Mouse (Mus musculus): Measurements from ENCODE around the gene Gnas. TPM values are rescaled to one million over a fixed set of nuclear protein-coding genes. Genes with fewer than 3 reads are reported as not detected.
A peak's percentile ranks its signal among the peaks of the same experiment; 100 is the strongest.

Gnas gene
- polyA plus RNA-seq, 1 experiment from 2014 or later: 1,252 TPM

GRCm38 (mm10) chr2:174326481-174326880, 42.4 kb downstream of the Gnas start:
- 60% methylated on average over 8 of the region's 8 CpGs for WGBS
- H3K27ac ChIP-seq (ENCODE audit: low read length): no peak overlapping the region
- ATAC-seq: no peak

GRCm38 (mm10) chr2:174327295-174327981, 43.3 kb downstream of the Gnas start:
- Histone ChIP-seq H3K9ac (replicated peaks; ENCODE audit: low read depth) (peak overlapping the region; percentile 99), H3K4me1 (ENCODE audit: insufficient read depth, low read depth, low read length) (peaks cover 5% of the 10 kb centered on the region; the same call in 1 of the 2 replicates), H3K9me3 (ENCODE audit: low read length) (peaks cover 3% of the 10 kb centered on the region; the same call in 1 of the 2 replicates), H3K27me3 (replicated peaks; ENCODE audit: insufficient read depth, low read length) (no peaks in the 10 kb centered on the region), H3K4me2 (replicated peaks; ENCODE audit: low read depth, low read length) (peak overlapping the region; percentile 69), H3K36me3 (ENCODE audit: insufficient read depth, low read length) (no peaks in the 10 kb centered on the region), H3K27ac (ENCODE audit: low read length) (peak overlapping the region; percentile 98), H3K4me3 (ENCODE audit: low read depth, low read length) (peak overlapping the region; percentile 100)
- peak; percentile 88 for DNase-seq (ENCODE audit: low spot score)
- TF ChIP-seq CTCF (IDR thresholded peaks at IDR 0.05) (no peak), EP300 (IDR thresholded peaks at IDR 0.05) (0 out of 2 replicates have a peak, but pooled peaks have one; percentile 39)
- 49% methylated on average over 64 of the region's 64 CpGs for WGBS
- peak; percentile 58 for ATAC-seq

More at GRCm38 (mm10) chr2:174326481-174326880, 42.4 kb downstream of the Gnas start:
- Histone ChIP-seq H3K4me3 (ENCODE audit: low read depth, low read length) (peak overlapping the region; percentile 100; the same call in 1 of the 2 replicates), H3K9ac (replicated peaks; ENCODE audit: low read depth) (no peak overlapping the region), H3K4me1 (ENCODE audit: insufficient read depth, low read depth, low read length) (peaks cover 3% of the 10 kb centered on the region; the same call in 1 of the 2 replicates), H3K4me2 (replicated peaks; ENCODE audit: low read depth, low read length) (peak overlapping the region; percentile 69), H3K27me3 (replicated peaks; ENCODE audit: insufficient read depth, low read length) (no peaks in the 10 kb centered on the region), H3K36me3 (ENCODE audit: insufficient read depth, low read length) (no peaks in the 10 kb centered on the region), H3K9me3 (ENCODE audit: low read length) (peaks cover 3% of the 10 kb centered on the region; the same call in 1 of the 2 replicates)
- DNase-seq (ENCODE audit: low spot score): no peak
- no peak for TF ChIP-seq CTCF (IDR thresholded peaks at IDR 0.05)
- TF ChIP-seq EP300 (IDR thresholded peaks at IDR 0.05): no peak

GRCm38 (mm10) chr2:174328358-174328905, 44.3 kb downstream of the Gnas start:
- no peak for TF ChIP-seq EP300 (IDR thresholded peaks at IDR 0.05)
- no peak for TF ChIP-seq CTCF (IDR thresholded peaks at IDR 0.05)

GRCm38 (mm10) chr2:174328926-174329662, 45.0 kb downstream of the Gnas start:
- WGBS: 34% methylated on average over 41 of the region's 58 CpGs
- no peak for DNase-seq (ENCODE audit: low spot score)
- no peak for TF ChIP-seq EP300 (IDR thresholded peaks at IDR 0.05)
- TF ChIP-seq CTCF (IDR thresholded peaks at IDR 0.05): peak; percentile 5; the same call in 1 of the 2 replicates
- Histone ChIP-seq H3K4me1 (ENCODE audit: insufficient read depth, low read depth, low read length) (peaks cover 16% of the 10 kb centered on the region; the same call in 1 of the 2 replicates), H3K9me3 (ENCODE audit: low read length) (peaks cover 3% of the 10 kb centered on the region; the same call in 1 of the 2 replicates), H3K4me3 (ENCODE audit: low read depth, low read length) (peak overlapping the region; percentile 100), H3K4me2 (replicated peaks; ENCODE audit: low read depth, low read length) (peak overlapping the region; percentile 69), H3K9ac (replicated peaks; ENCODE audit: low read depth) (peak overlapping the region; percentile 99), H3K27ac (ENCODE audit: low read length) (peak overlapping the region; percentile 98), H3K27me3 (replicated peaks; ENCODE audit: insufficient read depth, low read length) (no peaks in the 10 kb centered on the region), H3K36me3 (ENCODE audit: insufficient read depth, low read length) (no peaks in the 10 kb centered on the region)
- no peak for ATAC-seq

More at GRCm38 (mm10) chr2:174328358-174328905, 44.3 kb downstream of the Gnas start:
- Histone ChIP-seq H3K27ac (ENCODE audit: low read length) (peak overlapping the region; percentile 98), H3K4me3 (ENCODE audit: low read depth, low read length) (peak overlapping the region; percentile 100), H3K9ac (replicated peaks; ENCODE audit: low read depth) (peak overlapping the region; percentile 99), H3K9me3 (ENCODE audit: low read length) (peaks cover 3% of the 10 kb centered on the region; the same call in 1 of the 2 replicates), H3K36me3 (ENCODE audit: insufficient read depth, low read length) (no peaks in the 10 kb centered on the region), H3K27me3 (replicated peaks; ENCODE audit: insufficient read depth, low read length) (no peaks in the 10 kb centered on the region), H3K4me2 (replicated peaks; ENCODE audit: low read depth, low read length) (peak overlapping the region; percentile 69), H3K4me1 (ENCODE audit: insufficient read depth, low read depth, low read length) (peaks cover 10% of the 10 kb centered on the region; the same call in 1 of the 2 replicates)
- 50% methylated on average over 46 of the region's 46 CpGs for WGBS
- DNase-seq (ENCODE audit: low spot score): no peak
- ATAC-seq: no peak

- H3K9me3 ChIP-seq (ENCODE audit: low read length): peaks cover 3% of the 10 kb centered on the region; the same call in 1 of the 2 replicates
Observed at GRCm38 (mm10) chr2:174329663-174330615, 45.8 kb downstream of the Gnas start.

More at GRCm38 (mm10) chr2:174329663-174330615, 45.8 kb downstream of the Gnas start:
- WGBS: 2% methylated on average over 41 of the region's 131 CpGs
- peak overlapping the region; percentile 100 for H3K4me3 ChIP-seq (ENCODE audit: low read depth, low read length)
- H3K9ac ChIP-seq (replicated peaks; ENCODE audit: low read depth): peak overlapping the region; percentile 99
- peak overlapping the region; percentile 69 for H3K4me2 ChIP-seq (replicated peaks; ENCODE audit: low read depth, low read length)
- H3K4me1 ChIP-seq (ENCODE audit: insufficient read depth, low read depth, low read length): peaks cover 25% of the 10 kb centered on the region; the same call in 1 of the 2 replicates
- no peaks in the 10 kb centered on the region for H3K36me3 ChIP-seq (ENCODE audit: insufficient read depth, low read length)
- peak; percentile 80 for ATAC-seq
- H3K27me3 ChIP-seq (replicated peaks; ENCODE audit: insufficient read depth, low read length): no peaks in the 10 kb centered on the region
- H3K27ac ChIP-seq (ENCODE audit: low read length): peak overlapping the region; percentile 98
- peak; percentile 94 for DNase-seq (ENCODE audit: low spot score)
- TF ChIP-seq CTCF (IDR thresholded peaks at IDR 0.05): peak; percentile 50
- no peak for TF ChIP-seq EP300 (IDR thresholded peaks at IDR 0.05)
